Mouse (Mus musculus) pancreas, adult 10 weeks (tissue): Measurements from ENCODE around the gene Dpagt1. TPM values are rescaled to one million over a fixed set of nuclear protein-coding genes. Genes with fewer than 3 reads are reported as not detected.

Experiments used
- polyA plus RNA-seq: library from polyadenylated mRNA; stranded (reverse); fragments of 350-450 nt; fragmentation: Illumina TruSeq; extraction: RNeasy Lipid Tissue Mini Kit (QIAGEN cat#74804); gene quantifications from one replicate; pipeline ENCODE4 v1.2.3, GENCODE M21; 2015; ENCODE audit warnings: low read depth, low replicate concordance; ENCODE audit not compliant: insufficient read depth

Gene Dpagt1
- 13.7 TPM for polyA plus RNA-seq

DNA sequence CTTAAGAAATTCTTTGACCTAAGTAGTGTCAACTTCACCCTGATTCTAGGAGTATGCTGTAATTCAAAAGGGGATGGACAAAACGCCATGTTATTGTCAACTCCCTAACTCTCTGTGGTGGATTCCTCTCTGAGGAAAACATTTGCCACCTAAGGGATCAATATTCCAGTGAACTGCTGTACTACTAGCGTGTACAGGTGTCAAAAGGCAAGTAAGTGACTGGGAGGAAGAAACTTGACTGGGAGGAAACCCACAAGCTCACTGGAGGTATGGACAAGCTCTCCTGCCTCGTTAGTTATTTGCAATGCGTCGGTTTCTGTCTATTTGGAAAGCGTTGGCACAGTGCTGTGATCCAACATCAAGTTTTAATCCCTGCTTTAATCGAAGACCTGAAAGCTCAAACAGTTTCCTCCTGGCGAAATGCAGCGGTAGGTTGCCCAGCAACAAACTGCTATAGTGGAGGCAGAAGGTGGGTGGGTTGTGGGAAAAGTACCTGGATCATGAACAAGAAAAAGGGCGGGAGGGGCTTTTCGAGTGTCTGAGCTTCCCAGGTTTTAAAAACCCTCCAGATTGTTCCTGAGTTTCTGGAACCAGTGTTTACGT is at the start of gene Dpagt1:
Dpagt1 (plus strand) TSS at position 252 of the 603 bp plus-strand sequence.

DNA sequence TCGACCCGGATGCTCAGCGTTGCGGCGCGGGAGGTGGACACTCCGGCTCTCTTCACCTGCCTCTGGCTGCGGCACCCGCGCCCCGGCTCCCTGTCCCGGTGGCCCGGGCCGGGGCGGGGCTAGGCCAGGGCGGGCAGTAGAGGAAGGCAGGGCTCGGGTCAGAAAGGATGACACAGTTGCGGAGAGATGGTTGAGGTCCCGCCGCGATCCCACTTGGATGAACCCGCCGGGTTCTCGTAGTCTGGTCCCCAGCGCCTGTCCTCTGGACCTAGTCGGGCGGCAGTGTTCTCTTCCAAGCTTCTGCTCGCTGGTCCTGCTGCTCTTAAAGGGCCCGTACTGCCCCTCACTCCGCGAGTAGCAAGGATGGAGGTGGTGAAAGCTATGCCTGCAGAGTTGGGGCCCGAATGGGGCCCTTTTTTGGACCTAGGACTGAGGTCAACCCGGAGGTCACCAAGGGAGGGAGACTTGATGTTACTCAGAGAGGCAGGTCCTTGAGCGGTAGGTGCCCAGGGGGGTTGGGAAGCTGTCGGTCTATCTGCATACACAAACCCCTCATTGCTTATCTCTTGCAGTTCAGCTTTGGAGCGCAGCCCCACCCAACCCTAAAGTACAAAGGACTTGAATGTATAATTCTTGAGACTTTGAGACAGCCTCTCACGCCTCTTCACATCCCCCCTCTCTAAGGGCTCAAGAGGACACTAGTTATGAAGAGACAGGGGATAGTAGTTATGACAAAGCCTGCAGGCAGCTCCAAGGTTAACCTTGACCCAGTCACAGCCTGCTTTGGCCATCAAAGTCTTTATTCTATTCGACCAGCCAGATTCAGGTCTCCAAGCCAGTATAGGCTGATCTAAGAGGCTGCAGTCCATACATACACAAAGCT is 37.5 kb upstream of the Dpagt1 start, which contains the start of gene Abcg4:
Abcg4 (minus strand) TSS at position 540 of the 883 bp plus-strand sequence.

DNA sequence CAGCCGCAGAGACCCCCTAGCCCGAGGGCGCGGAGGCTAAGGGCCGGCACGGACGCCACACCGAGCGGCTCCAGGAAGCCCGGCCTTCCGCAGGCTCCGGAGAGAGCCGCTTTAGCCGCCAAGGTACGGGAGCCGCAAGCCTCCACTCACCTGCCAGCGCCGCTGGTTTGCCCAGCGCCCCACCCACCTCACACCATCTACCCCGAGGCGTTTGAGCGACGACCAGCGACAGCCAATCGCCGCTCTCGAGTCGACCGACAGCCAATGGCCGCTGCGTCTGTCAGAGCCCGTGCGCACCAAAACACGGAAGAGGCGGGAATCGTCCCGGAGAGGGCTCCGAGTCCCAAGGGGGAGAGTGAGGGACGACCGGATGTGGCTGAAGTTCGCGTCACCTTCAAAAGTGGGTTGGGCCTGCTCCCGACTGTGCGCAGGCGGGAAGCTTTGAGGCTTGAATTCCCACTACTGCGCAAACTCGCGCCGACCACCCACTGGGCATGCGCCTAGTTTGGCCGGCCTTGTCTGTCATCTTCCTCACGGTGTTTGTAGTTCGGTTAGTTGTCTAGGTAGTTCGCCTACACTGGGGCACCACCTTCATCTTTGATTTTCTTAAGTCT is 20.2 kb upstream of the Dpagt1 start, which contains the start of gene Hinfp:
Hinfp (minus strand) TSS at position 206 of the 614 bp plus-strand sequence.

DNA sequence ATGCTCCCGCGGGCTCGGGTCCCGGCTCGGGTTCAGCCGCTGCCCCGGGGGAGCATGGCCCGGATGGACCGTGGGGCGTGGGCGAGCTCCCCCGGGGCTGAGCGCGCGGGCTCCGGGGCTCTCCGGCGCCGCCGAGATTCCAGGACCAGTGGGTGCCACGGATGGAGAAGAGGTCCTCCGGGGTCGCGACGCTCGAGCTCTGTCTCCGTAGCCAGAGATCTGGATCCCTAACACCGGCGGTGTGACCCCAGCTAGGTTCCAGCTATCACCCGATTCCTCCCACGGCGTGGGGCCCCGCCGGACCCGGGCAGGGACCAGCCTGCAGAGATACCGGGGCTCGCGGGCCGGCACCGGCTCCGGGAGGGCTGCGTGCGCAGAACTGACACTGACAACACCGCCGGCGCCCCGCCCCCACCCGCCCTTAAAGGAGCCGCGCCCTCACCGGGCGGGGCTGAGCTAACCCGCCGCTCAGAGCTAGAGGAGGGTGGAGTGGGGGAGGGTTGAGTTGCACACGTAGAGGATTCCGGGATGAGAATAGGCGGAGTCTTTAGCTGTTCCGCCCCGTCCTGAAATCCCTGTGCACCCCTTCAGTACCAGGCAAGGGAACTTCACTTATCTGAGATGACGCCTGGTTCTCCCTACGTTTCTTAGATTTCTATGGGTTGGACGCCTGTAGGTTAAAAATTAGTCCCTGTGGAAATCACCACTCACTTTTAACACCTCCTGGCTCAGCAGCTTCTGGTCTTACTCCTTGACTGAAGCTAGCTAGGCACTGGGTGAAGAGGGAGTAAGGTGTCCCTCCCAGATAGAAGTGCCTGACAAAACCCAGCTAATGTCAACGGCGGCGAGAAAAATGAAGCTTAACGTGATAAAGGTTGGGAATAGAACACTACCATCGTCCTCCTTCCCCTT is 5.7 kb upstream of the Dpagt1 start, which contains the start of gene C2cd2l:
C2cd2l (minus strand) TSS at position 399 of the 912 bp plus-strand sequence.

DNA sequence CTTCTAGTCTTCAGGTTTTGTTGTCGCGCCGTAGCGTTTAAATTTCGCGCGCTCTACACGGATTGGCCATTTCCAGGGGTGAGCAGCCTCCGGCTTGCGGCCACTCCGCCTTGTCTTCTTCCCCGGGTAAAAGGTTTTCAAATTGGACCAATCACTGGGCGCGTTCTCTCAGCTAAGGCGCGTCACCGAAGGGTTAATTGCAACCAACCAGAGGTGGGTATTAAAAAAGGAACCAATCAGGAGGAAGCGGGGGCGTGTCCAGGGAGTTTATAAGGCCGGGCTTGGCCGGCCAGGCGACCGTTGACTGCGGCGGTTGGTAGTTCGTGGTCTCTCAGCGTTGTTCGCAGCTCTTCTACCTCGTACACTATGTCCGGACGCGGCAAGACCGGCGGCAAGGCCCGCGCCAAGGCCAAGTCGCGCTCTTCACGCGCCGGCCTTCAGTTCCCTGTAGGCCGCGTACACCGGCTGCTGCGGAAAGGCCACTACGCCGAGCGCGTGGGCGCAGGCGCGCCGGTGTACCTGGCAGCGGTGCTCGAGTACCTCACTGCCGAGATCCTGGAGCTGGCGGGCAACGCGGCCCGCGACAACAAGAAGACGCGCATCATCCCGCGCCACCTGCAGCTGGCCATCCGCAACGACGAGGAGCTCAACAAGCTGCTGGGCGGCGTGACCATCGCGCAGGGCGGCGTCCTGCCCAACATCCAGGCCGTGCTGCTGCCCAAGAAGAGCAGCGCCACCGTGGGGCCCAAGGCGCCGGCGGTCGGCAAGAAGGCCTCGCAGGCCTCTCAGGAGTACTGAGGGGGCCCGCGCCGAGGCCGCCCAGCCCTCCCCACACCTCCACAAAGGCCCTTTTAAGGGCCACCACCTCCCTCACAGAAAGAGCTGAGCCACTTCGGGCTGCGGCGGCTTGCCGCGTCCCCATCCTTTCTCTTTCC is 8.8 kb downstream of the Dpagt1 start, which contains the start of gene H2afx:
H2afx (plus strand) TSS at position 299 of the 935 bp plus-strand sequence.

DNA sequence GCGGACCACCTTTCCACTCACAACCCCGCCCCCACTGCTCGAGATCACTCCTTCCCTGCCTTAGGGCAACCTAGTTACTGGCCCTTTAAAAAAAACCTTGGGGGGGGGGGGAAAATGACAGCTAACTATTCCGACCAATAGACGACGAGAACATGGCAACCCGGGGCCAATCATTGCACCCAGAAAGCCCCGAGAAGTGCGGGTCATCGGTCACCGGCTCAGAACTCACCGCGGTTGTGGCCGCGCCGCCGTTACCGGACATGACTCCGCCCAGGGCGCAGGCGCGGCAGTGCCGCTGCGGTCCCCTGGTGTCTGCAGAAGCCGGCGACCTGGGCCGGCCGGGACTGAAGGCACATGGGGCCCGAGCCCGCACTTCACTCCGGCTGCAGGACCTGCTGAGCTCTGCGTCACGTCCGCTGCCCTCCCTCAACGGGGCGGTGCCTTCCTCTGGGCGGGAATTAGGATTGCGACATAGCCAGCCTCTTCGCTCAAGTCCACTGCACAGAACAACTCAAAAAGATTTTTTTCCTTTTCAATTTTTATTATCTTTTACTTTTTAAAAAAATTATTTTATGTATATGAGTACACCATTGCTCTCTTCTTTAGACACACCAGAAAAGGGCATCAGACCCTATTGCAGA is 18.1 kb downstream of the Dpagt1 start, which contains the start of gene Hmbs:
Hmbs (minus strand) TSS at position 448 of the 641 bp plus-strand sequence.

DNA sequence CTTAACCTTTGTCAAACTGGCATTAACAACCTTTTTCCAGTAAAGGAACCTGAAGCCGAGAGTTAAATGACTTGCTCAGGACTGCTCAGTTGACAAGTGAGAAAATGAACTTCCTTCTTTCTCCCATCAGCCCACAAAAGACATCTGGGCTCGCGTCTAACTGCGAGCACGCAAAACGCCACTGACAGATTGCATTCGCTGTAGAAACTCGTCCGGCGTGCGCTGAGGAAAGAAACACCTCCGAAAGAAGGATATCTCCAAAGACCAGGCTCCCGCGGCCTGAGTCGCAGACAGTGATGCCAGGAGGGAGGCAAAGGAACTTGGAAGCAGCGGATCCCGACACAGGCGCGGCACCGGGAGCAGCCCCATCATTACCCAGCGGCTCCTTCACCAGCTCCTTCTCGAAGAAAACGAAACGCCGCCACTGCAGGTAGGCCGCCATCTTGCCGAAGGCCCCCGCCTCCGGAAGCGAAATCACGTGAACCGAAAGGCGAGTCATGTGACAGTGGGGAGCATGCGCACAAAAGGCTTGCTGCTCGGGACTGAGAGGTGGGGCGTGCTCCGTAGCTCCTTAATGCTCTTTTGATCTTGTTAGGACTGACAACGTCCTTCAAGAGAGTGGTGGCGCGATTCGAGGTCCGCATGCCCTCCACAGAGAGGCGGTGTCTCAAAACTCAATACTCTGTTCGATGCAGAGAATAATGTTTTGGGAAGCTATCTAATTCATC is 35.5 kb downstream of the Dpagt1 start, which contains the start of gene Vps11:
Vps11 (minus strand) TSS at position 481 of the 728 bp plus-strand sequence.

DNA sequence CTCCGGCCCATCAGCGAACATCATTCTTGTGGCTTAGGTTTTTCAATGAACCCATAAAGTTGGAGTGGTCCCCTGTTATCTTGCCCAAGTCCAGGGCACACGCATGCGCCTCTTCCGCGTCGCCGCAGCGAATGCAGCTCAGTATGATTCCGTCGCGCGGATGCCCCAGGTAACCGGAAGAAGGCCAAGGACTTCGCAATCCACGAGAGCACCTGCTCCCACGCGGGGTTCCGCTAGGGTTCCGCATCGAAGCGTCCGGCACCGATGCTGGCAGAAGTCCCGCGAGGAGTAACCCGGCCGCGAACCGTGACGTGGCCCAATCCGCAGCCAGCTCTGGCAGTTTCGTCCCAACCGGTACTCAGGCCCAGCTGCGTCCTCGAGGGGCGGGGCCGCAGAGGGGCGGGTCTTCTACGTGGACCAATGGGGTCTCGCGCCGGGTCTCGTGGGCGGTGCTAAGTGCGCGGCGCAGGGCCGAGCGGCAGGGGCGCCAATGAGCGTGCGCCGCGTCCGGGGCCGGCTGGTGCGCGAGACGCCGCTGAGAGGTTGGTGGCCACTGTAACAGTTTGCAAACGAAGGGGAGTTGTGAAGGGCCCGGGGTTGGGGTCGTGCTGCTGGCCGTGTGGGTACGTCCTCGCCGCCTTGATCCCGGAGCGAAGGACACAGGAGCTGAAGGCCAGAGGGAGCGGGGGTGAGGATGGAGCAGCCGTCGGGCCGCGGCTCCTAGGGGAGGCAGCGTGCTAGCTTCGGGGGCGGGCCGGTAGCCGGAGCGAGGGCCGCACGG is 53.4 kb downstream of the Dpagt1 start, which contains the start of gene Hyou1:
Hyou1 (plus strand) TSS at position 437 of the 781 bp plus-strand sequence.

Other genes starting within 250 kb of the Dpagt1 start
- gene Mfrp, start 224.3 kb upstream of the Dpagt1 start, polyA plus RNA-seq: not detected
- 4.0 TPM for gene C1qtnf5, start 218.8 kb upstream of the Dpagt1 start, polyA plus RNA-seq
- 0.68 TPM for gene Gm49380, start 212.5 kb upstream of the Dpagt1 start, polyA plus RNA-seq
- 3.7 TPM for gene Rnf26, start 212.5 kb upstream of the Dpagt1 start, polyA plus RNA-seq
- gene Mcam, start 191.6 kb upstream of the Dpagt1 start, polyA plus RNA-seq: 20.3 TPM
- 3.7 TPM for gene Cbl, start 92.0 kb upstream of the Dpagt1 start, polyA plus RNA-seq
- not detected for gene Ccdc153, start 85.3 kb upstream of the Dpagt1 start, polyA plus RNA-seq
- gene Pdzd3, start 74.5 kb upstream of the Dpagt1 start, polyA plus RNA-seq: not detected
- 1.5 TPM for gene Nlrx1, start 57.4 kb upstream of the Dpagt1 start, polyA plus RNA-seq
- not detected for gene Abcg4, start 37.4 kb upstream of the Dpagt1 start, polyA plus RNA-seq
- gene Hinfp, start 20.3 kb upstream of the Dpagt1 start, polyA plus RNA-seq: 6.1 TPM
- 7.6 TPM for gene C2cd2l, start 5.7 kb upstream of the Dpagt1 start, polyA plus RNA-seq
- 5.7 TPM for gene H2afx, start 8.7 kb downstream of the Dpagt1 start, polyA plus RNA-seq
- gene Hmbs, start 18.2 kb downstream of the Dpagt1 start, polyA plus RNA-seq: 13.2 TPM
- 10.4 TPM for gene Vps11, start 35.7 kb downstream of the Dpagt1 start, polyA plus RNA-seq
- gene Hyou1, start 53.5 kb downstream of the Dpagt1 start, polyA plus RNA-seq: 69.6 TPM
- 13.2 TPM for gene Slc37a4, start 70.8 kb downstream of the Dpagt1 start, polyA plus RNA-seq
- 701 TPM for gene Rps25, start 81.1 kb downstream of the Dpagt1 start, polyA plus RNA-seq
- 19.2 TPM for gene Trappc4, start 81.6 kb downstream of the Dpagt1 start, polyA plus RNA-seq
- 37.6 TPM for gene Ccdc84, start 92.5 kb downstream of the Dpagt1 start, polyA plus RNA-seq
- gene Foxr1, start 115.1 kb downstream of the Dpagt1 start, polyA plus RNA-seq: not detected
- not detected for gene Upk2, start 129.0 kb downstream of the Dpagt1 start, polyA plus RNA-seq
- 7.3 TPM for gene Bcl9l, start 156.8 kb downstream of the Dpagt1 start, polyA plus RNA-seq
- gene Cxcr5, start 235.9 kb downstream of the Dpagt1 start, polyA plus RNA-seq: not detected